Mouse (Mus musculus): ENCODE measurements around the gene Mllt6.

GRCm38 (mm10) chr11:97696669-97697068 lies 33.5 kb downstream of the Mllt6 start:
- no peak for TF ChIP-seq CTCF (IDR thresholded peaks at IDR 0.05; ENCODE audit: borderline replicate concordance, extremely low read depth, insufficient read depth, insufficient read length)
- TF ChIP-seq POLR2A (IDR thresholded peaks at IDR 0.05; ENCODE audit: borderline replicate concordance, extremely low read depth, insufficient read depth, insufficient read length, poor library complexity, severe bottlenecking) = no peak
